Mouse (Mus musculus): Measurements from ENCODE around the gene Etv5. TPM values are rescaled to one million over a fixed set of nuclear protein-coding genes. Genes with fewer than 3 reads are reported as not detected.

Gene Etv5
- polyA plus RNA-seq, 1 experiment: 22.6 TPM

GRCm38 (mm10) chr16:22431773-22432172, 7.7 kb downstream of the Etv5 start:
- Histone ChIP-seq H3K4me1 (ENCODE audit: control insufficient read depth, insufficient read depth, low read length) (peaks cover 18% of the 10 kb centered on the region), H3K4me3 (ENCODE audit: insufficient read depth, low read length) (no peak overlapping the region), H3K27ac (ENCODE audit: insufficient read depth, low read length) (no peak overlapping the region)
- TF ChIP-seq CTCF (IDR thresholded peaks at IDR 0.05; ENCODE audit: borderline replicate concordance, insufficient read depth, low read length) (no peak), POLR2A (IDR thresholded peaks at IDR 0.05; ENCODE audit: low read depth, low read length) (no peak)

GRCm38 (mm10) chr16:22431335-22431734, 8.2 kb downstream of the Etv5 start:
- no peak overlapping the region for H3K4me3 ChIP-seq (ENCODE audit: insufficient read depth, low read length)
- TF ChIP-seq POLR2A (IDR thresholded peaks at IDR 0.05; ENCODE audit: low read depth, low read length): no peak
- no peak for TF ChIP-seq CTCF (IDR thresholded peaks at IDR 0.05; ENCODE audit: borderline replicate concordance, insufficient read depth, low read length)
- H3K27ac ChIP-seq (ENCODE audit: insufficient read depth, low read length): no peak overlapping the region

GRCm38 (mm10) chr16:22430211-22430951, 9.1 kb downstream of the Etv5 start:
- no peak for TF ChIP-seq CTCF (IDR thresholded peaks at IDR 0.05; ENCODE audit: borderline replicate concordance, insufficient read depth, low read length)
- TF ChIP-seq POLR2A (IDR thresholded peaks at IDR 0.05; ENCODE audit: low read depth, low read length): no peak
- Histone ChIP-seq H3K27ac (ENCODE audit: insufficient read depth, low read length) (peak overlapping the region; percentile 37; the same call in 1 of the 2 replicates), H3K4me3 (ENCODE audit: insufficient read depth, low read length) (no peak overlapping the region), H3K4me1 (ENCODE audit: control insufficient read depth, insufficient read depth, low read length) (peaks cover 18% of the 10 kb centered on the region)

More at GRCm38 (mm10) chr16:22431335-22431734, 8.2 kb downstream of the Etv5 start:
- peaks cover 18% of the 10 kb centered on the region for H3K4me1 ChIP-seq (ENCODE audit: control insufficient read depth, insufficient read depth, low read length)

GRCm38 (mm10) chr16:22429377-22429776, 10.1 kb downstream of the Etv5 start:
- H3K4me3 ChIP-seq (ENCODE audit: insufficient read depth, low read length): no peak overlapping the region
- H3K4me1 ChIP-seq (ENCODE audit: control insufficient read depth, insufficient read depth, low read length): peaks cover 13% of the 10 kb centered on the region
- TF ChIP-seq POLR2A (IDR thresholded peaks at IDR 0.05; ENCODE audit: low read depth, low read length) (no peak), CTCF (IDR thresholded peaks at IDR 0.05; ENCODE audit: borderline replicate concordance, insufficient read depth, low read length) (no peak)
- peak overlapping the region; percentile 27; the same call in 1 of the 2 replicates for H3K27ac ChIP-seq (ENCODE audit: insufficient read depth, low read length)

GRCm38 (mm10) chr16:22428853-22429341, 10.6 kb downstream of the Etv5 start:
- Histone ChIP-seq H3K27ac (ENCODE audit: insufficient read depth, low read length) (peak overlapping the region; percentile 27; the same call in 1 of the 2 replicates), H3K4me1 (ENCODE audit: control insufficient read depth, insufficient read depth, low read length) (peaks cover 13% of the 10 kb centered on the region), H3K4me3 (ENCODE audit: insufficient read depth, low read length) (no peak overlapping the region)
- TF ChIP-seq POLR2A (IDR thresholded peaks at IDR 0.05; ENCODE audit: low read depth, low read length): no peak
- 0 out of 2 replicates have a peak, but pooled peaks have one; percentile 16 for TF ChIP-seq CTCF (IDR thresholded peaks at IDR 0.05; ENCODE audit: borderline replicate concordance, insufficient read depth, low read length)

GRCm38 (mm10) chr16:22426866-22427265, 12.7 kb downstream of the Etv5 start:
- no peak overlapping the region for H3K4me3 ChIP-seq (ENCODE audit: insufficient read depth, low read length)
- no peak for TF ChIP-seq POLR2A (IDR thresholded peaks at IDR 0.05; ENCODE audit: low read depth, low read length)
- TF ChIP-seq CTCF (IDR thresholded peaks at IDR 0.05; ENCODE audit: borderline replicate concordance, insufficient read depth, low read length): no peak
- H3K4me1 ChIP-seq (ENCODE audit: control insufficient read depth, insufficient read depth, low read length): peaks cover 13% of the 10 kb centered on the region
- H3K27ac ChIP-seq (ENCODE audit: insufficient read depth, low read length): no peak overlapping the region

GRCm38 (mm10) chr16:22422256-22422655, 17.3 kb downstream of the Etv5 start:
- no peak overlapping the region for H3K27ac ChIP-seq (ENCODE audit: insufficient read depth, low read length)
- TF ChIP-seq POLR2A (IDR thresholded peaks at IDR 0.05; ENCODE audit: low read depth, low read length): no peak
- no peak for TF ChIP-seq CTCF (IDR thresholded peaks at IDR 0.05; ENCODE audit: borderline replicate concordance, insufficient read depth, low read length)
- H3K4me3 ChIP-seq (ENCODE audit: insufficient read depth, low read length): no peak overlapping the region
- no peaks in the 10 kb centered on the region for H3K4me1 ChIP-seq (ENCODE audit: control insufficient read depth, insufficient read depth, low read length)

GRCm38 (mm10) chr16:22417931-22418330, 21.6 kb downstream of the Etv5 start:
- Histone ChIP-seq H3K4me3 (ENCODE audit: insufficient read depth, low read length) (no peak overlapping the region), H3K4me1 (ENCODE audit: control insufficient read depth, insufficient read depth, low read length) (no peaks in the 10 kb centered on the region), H3K27ac (ENCODE audit: insufficient read depth, low read length) (no peak overlapping the region)
- TF ChIP-seq POLR2A (IDR thresholded peaks at IDR 0.05; ENCODE audit: low read depth, low read length): no peak

GRCm38 (mm10) chr16:22417044-22417443, 22.5 kb downstream of the Etv5 start:
- Histone ChIP-seq H3K4me1 (ENCODE audit: control insufficient read depth, insufficient read depth, low read length) (no peaks in the 10 kb centered on the region), H3K4me3 (ENCODE audit: insufficient read depth, low read length) (no peak overlapping the region), H3K27ac (ENCODE audit: insufficient read depth, low read length) (no peak overlapping the region)
- TF ChIP-seq CTCF (IDR thresholded peaks at IDR 0.05; ENCODE audit: borderline replicate concordance, insufficient read depth, low read length) (no peak), POLR2A (IDR thresholded peaks at IDR 0.05; ENCODE audit: low read depth, low read length) (no peak)

GRCm38 (mm10) chr16:22416140-22416848, 23.2 kb downstream of the Etv5 start:
- TF ChIP-seq POLR2A (IDR thresholded peaks at IDR 0.05; ENCODE audit: low read depth, low read length): no peak
- Histone ChIP-seq H3K27ac (ENCODE audit: insufficient read depth, low read length) (no peak overlapping the region), H3K4me3 (ENCODE audit: insufficient read depth, low read length) (no peak overlapping the region), H3K4me1 (ENCODE audit: control insufficient read depth, insufficient read depth, low read length) (no peaks in the 10 kb centered on the region)

Measured in embryonic fibroblast, embryonic 13.5 days (primary cell).